Mouse (Mus musculus): Measurements from ENCODE around the gene Rab11a. TPM values are rescaled to one million over a fixed set of nuclear protein-coding genes. Genes with fewer than 3 reads are reported as not detected.

The Rab11a gene
- polyA plus RNA-seq, 1 experiment from 2014 or later = 410 TPM

GRCm38 (mm10) chr9:64774883-64775282 is 37.3 kb upstream of the Rab11a start:
- Histone ChIP-seq H3K27ac (ENCODE audit: low read depth, low read length) (peak overlapping the region; percentile 46; the same call in 1 of the 2 replicates), H3K9ac (ENCODE audit: low read length) (0 out of 2 replicates have a peak overlapping the region, but pooled peaks have one; percentile 21), H3K36me3 (ENCODE audit: control insufficient read depth, insufficient read depth, low read length) (no peaks in the 10 kb centered on the region), H3K4me1 (ENCODE audit: control insufficient read depth, insufficient read depth, low read length) (peaks cover 4% of the 10 kb centered on the region; the same call in 1 of the 2 replicates), H3K27me3 (replicated peaks; ENCODE audit: control insufficient read depth, insufficient read depth, low read length) (no peaks in the 10 kb centered on the region), H3K4me3 (ENCODE audit: low read depth, low read length) (no peak overlapping the region), H3K4me2 (ENCODE audit: low read length) (no peak overlapping the region), H3K9me3 (replicated peaks; ENCODE audit: control insufficient read depth, low read length) (no peaks in the 10 kb centered on the region)
- ATAC-seq (no peak), DNase-seq (ENCODE audit: low spot score) (no peak)
- WGBS = 68% methylated on average over 2 of the region's 2 CpGs

- DNase-seq (ENCODE audit: low spot score) (peak; percentile 55), ATAC-seq (peak; percentile 26; the same call in 1 of the 2 replicates)
- no peaks in the 10 kb centered on the region for H3K9me3 ChIP-seq (replicated peaks; ENCODE audit: control insufficient read depth, low read length)
- peaks cover 4% of the 10 kb centered on the region; the same call in 1 of the 2 replicates for H3K4me1 ChIP-seq (ENCODE audit: control insufficient read depth, insufficient read depth, low read length)
- H3K4me2 ChIP-seq (ENCODE audit: low read length) = no peak overlapping the region
- H3K9ac ChIP-seq (ENCODE audit: low read length) = 0 out of 2 replicates have a peak overlapping the region, but pooled peaks have one; percentile 21
- H3K27ac ChIP-seq (ENCODE audit: low read depth, low read length) = peak overlapping the region; percentile 46; the same call in 1 of the 2 replicates
- H3K4me3 ChIP-seq (ENCODE audit: low read depth, low read length) = no peak overlapping the region
- H3K36me3 ChIP-seq (ENCODE audit: control insufficient read depth, insufficient read depth, low read length) = no peaks in the 10 kb centered on the region
- WGBS = 15% methylated on average over 5 of the region's 5 CpGs
- no peaks in the 10 kb centered on the region for H3K27me3 ChIP-seq (replicated peaks; ENCODE audit: control insufficient read depth, insufficient read depth, low read length)
Measured at GRCm38 (mm10) chr9:64774411-64774811, 36.9 kb upstream of the Rab11a start.

- Histone ChIP-seq H3K27me3 (replicated peaks; ENCODE audit: control insufficient read depth, insufficient read depth, low read length) (no peaks in the 10 kb centered on the region), H3K36me3 (ENCODE audit: control insufficient read depth, insufficient read depth, low read length) (no peaks in the 10 kb centered on the region), H3K4me3 (ENCODE audit: low read depth, low read length) (no peak overlapping the region), H3K27ac (ENCODE audit: low read depth, low read length) (peak overlapping the region; percentile 46; the same call in 1 of the 2 replicates), H3K4me1 (ENCODE audit: control insufficient read depth, insufficient read depth, low read length) (peaks cover 4% of the 10 kb centered on the region; the same call in 1 of the 2 replicates), H3K4me2 (ENCODE audit: low read length) (no peak overlapping the region), H3K9me3 (replicated peaks; ENCODE audit: control insufficient read depth, low read length) (no peaks in the 10 kb centered on the region), H3K9ac (ENCODE audit: low read length) (no peak overlapping the region)
- 56% methylated on average over 4 of the region's 4 CpGs for WGBS
- ATAC-seq = no peak
- DNase-seq (ENCODE audit: low spot score) = peak; percentile 27
Measured at GRCm38 (mm10) chr9:64773936-64774335, 36.4 kb upstream of the Rab11a start.

GRCm38 (mm10) chr9:64773254-64773653 is 35.7 kb upstream of the Rab11a start:
- no peak for DNase-seq (ENCODE audit: low spot score)
- Histone ChIP-seq H3K27me3 (replicated peaks; ENCODE audit: control insufficient read depth, insufficient read depth, low read length) (no peaks in the 10 kb centered on the region), H3K36me3 (ENCODE audit: control insufficient read depth, insufficient read depth, low read length) (no peaks in the 10 kb centered on the region), H3K9me3 (replicated peaks; ENCODE audit: control insufficient read depth, low read length) (no peaks in the 10 kb centered on the region), H3K27ac (ENCODE audit: low read depth, low read length) (no peak overlapping the region), H3K4me3 (ENCODE audit: low read depth, low read length) (no peak overlapping the region), H3K9ac (ENCODE audit: low read length) (no peak overlapping the region), H3K4me2 (ENCODE audit: low read length) (no peak overlapping the region), H3K4me1 (ENCODE audit: control insufficient read depth, insufficient read depth, low read length) (peaks cover 4% of the 10 kb centered on the region; the same call in 1 of the 2 replicates)
- WGBS = 86% methylated on average over 8 of the region's 8 CpGs
- ATAC-seq = no peak

GRCm38 (mm10) chr9:64771236-64771635 is 33.7 kb upstream of the Rab11a start:
- Histone ChIP-seq H3K36me3 (ENCODE audit: control insufficient read depth, insufficient read depth, low read length) (no peaks in the 10 kb centered on the region), H3K27ac (ENCODE audit: low read depth, low read length) (no peak overlapping the region), H3K4me3 (ENCODE audit: low read depth, low read length) (no peak overlapping the region), H3K4me1 (ENCODE audit: control insufficient read depth, insufficient read depth, low read length) (peaks cover 4% of the 10 kb centered on the region; the same call in 1 of the 2 replicates), H3K4me2 (ENCODE audit: low read length) (no peak overlapping the region), H3K9ac (ENCODE audit: low read length) (no peak overlapping the region), H3K9me3 (replicated peaks; ENCODE audit: control insufficient read depth, low read length) (no peaks in the 10 kb centered on the region), H3K27me3 (replicated peaks; ENCODE audit: control insufficient read depth, insufficient read depth, low read length) (no peaks in the 10 kb centered on the region)
- ATAC-seq (no peak), DNase-seq (ENCODE audit: low spot score) (peak; percentile 42)
- WGBS = 57% methylated on average over 5 of the region's 5 CpGs

GRCm38 (mm10) chr9:64770411-64770849 is 32.9 kb upstream of the Rab11a start:
- Histone ChIP-seq H3K27ac (ENCODE audit: low read depth, low read length) (no peak overlapping the region), H3K4me2 (ENCODE audit: low read length) (no peak overlapping the region), H3K4me3 (ENCODE audit: low read depth, low read length) (no peak overlapping the region), H3K9me3 (replicated peaks; ENCODE audit: control insufficient read depth, low read length) (no peaks in the 10 kb centered on the region), H3K4me1 (ENCODE audit: control insufficient read depth, insufficient read depth, low read length) (peaks cover 4% of the 10 kb centered on the region; the same call in 1 of the 2 replicates), H3K27me3 (replicated peaks; ENCODE audit: control insufficient read depth, insufficient read depth, low read length) (no peaks in the 10 kb centered on the region), H3K9ac (ENCODE audit: low read length) (no peak overlapping the region), H3K36me3 (ENCODE audit: control insufficient read depth, insufficient read depth, low read length) (no peaks in the 10 kb centered on the region)
- ATAC-seq = no peak
- WGBS = 89% methylated on average over 5 of the region's 5 CpGs
- no peak for DNase-seq (ENCODE audit: low spot score)

GRCm38 (mm10) chr9:64769911-64770310 is 32.4 kb upstream of the Rab11a start:
- H3K27me3 ChIP-seq (replicated peaks; ENCODE audit: control insufficient read depth, insufficient read depth, low read length) = no peaks in the 10 kb centered on the region
- DNase-seq (ENCODE audit: low spot score) (no peak), ATAC-seq (no peak)
- H3K36me3 ChIP-seq (ENCODE audit: control insufficient read depth, insufficient read depth, low read length) = no peaks in the 10 kb centered on the region
- H3K9ac ChIP-seq (ENCODE audit: low read length) = no peak overlapping the region
- no peak overlapping the region for H3K4me3 ChIP-seq (ENCODE audit: low read depth, low read length)
- 91% methylated on average over 6 of the region's 6 CpGs for WGBS
- H3K9me3 ChIP-seq (replicated peaks; ENCODE audit: control insufficient read depth, low read length) = no peaks in the 10 kb centered on the region
- H3K4me2 ChIP-seq (ENCODE audit: low read length) = no peak overlapping the region
- H3K4me1 ChIP-seq (ENCODE audit: control insufficient read depth, insufficient read depth, low read length) = peaks cover 4% of the 10 kb centered on the region; the same call in 1 of the 2 replicates
- H3K27ac ChIP-seq (ENCODE audit: low read depth, low read length) = no peak overlapping the region

- no peaks in the 10 kb centered on the region for H3K9me3 ChIP-seq (replicated peaks; ENCODE audit: control insufficient read depth, low read length)
- H3K9ac ChIP-seq (ENCODE audit: low read length) = no peak overlapping the region
- no peaks in the 10 kb centered on the region for H3K4me1 ChIP-seq (ENCODE audit: control insufficient read depth, insufficient read depth, low read length)
- no peaks in the 10 kb centered on the region for H3K36me3 ChIP-seq (ENCODE audit: control insufficient read depth, insufficient read depth, low read length)
- H3K27ac ChIP-seq (ENCODE audit: low read depth, low read length) = no peak overlapping the region
- no peak overlapping the region for H3K4me3 ChIP-seq (ENCODE audit: low read depth, low read length)
- 44% methylated on average over 9 of the region's 9 CpGs for WGBS
- no peak overlapping the region for H3K4me2 ChIP-seq (ENCODE audit: low read length)
- H3K27me3 ChIP-seq (replicated peaks; ENCODE audit: control insufficient read depth, insufficient read depth, low read length) = no peaks in the 10 kb centered on the region
- DNase-seq (ENCODE audit: low spot score) = peak; percentile 75
- ATAC-seq = no peak
Measured at GRCm38 (mm10) chr9:64769066-64769695, 31.6 kb upstream of the Rab11a start.

- no peak overlapping the region for H3K4me3 ChIP-seq (ENCODE audit: low read depth, low read length)
- H3K9ac ChIP-seq (ENCODE audit: low read length) = no peak overlapping the region
- no peaks in the 10 kb centered on the region for H3K27me3 ChIP-seq (replicated peaks; ENCODE audit: control insufficient read depth, insufficient read depth, low read length)
- WGBS = 67% methylated on average over 1 of the region's 1 CpGs
- no peak for DNase-seq (ENCODE audit: low spot score)
- no peak for ATAC-seq
- no peaks in the 10 kb centered on the region for H3K4me1 ChIP-seq (ENCODE audit: control insufficient read depth, insufficient read depth, low read length)
- no peak overlapping the region for H3K4me2 ChIP-seq (ENCODE audit: low read length)
- no peaks in the 10 kb centered on the region for H3K9me3 ChIP-seq (replicated peaks; ENCODE audit: control insufficient read depth, low read length)
- H3K27ac ChIP-seq (ENCODE audit: low read depth, low read length) = no peak overlapping the region
- no peaks in the 10 kb centered on the region for H3K36me3 ChIP-seq (ENCODE audit: control insufficient read depth, insufficient read depth, low read length)
Measured at GRCm38 (mm10) chr9:64767796-64768195, 30.2 kb upstream of the Rab11a start.
